Mouse (Mus musculus) MEL (cell line): ENCODE results near the gene Noxa1.

Source experiments
- CHD1 ChIP-seq: IDR thresholded peaks from 2 replicates; pipeline ENCODE4 v1.6.1; 2012; ENCODE audit warnings: low read depth, mild to moderate bottlenecking, inconsistent platforms, low read length, improper control_type of control experiment
- CHD2 ChIP-seq: IDR thresholded peaks from 2 replicates; pipeline ENCODE4 v1.6.1; 2011; ENCODE audit warnings: low read length, improper control_type of control experiment
- CTCF ChIP-seq, 3 experiments: IDR thresholded peaks in 2 of 3; conservative IDR thresholded peaks in 1 of 3; 2 replicates each; pipeline ENCODE4 v1.5.1; 2011 to 2012; ENCODE audit warnings: low read length in 3 of 3, low read depth in 2 of 3, mild to moderate bottlenecking in 2 of 3, improper control_type of control experiment in 1 of 3, inconsistent platforms in 1 of 3, mixed read lengths in 1 of 3, moderate library complexity in 1 of 3; ENCODE audit not compliant: control insufficient read depth in 1 of 3, insufficient read depth in 1 of 3, poor library complexity in 1 of 3, severe bottlenecking in 1 of 3
- E2F4 ChIP-seq: IDR thresholded peaks from 2 replicates; pipeline ENCODE4 v1.6.1; 2011; ENCODE audit warnings: low read depth, low read length, improper control_type of control experiment, borderline replicate concordance
- EP300 ChIP-seq, 2 experiments: IDR thresholded peaks; 2 replicates each; pipeline ENCODE4 v1.6.1; 2011; ENCODE audit warnings: improper control_type of control experiment in 2 of 2, low read length in 2 of 2, low read depth in 1 of 2, mild to moderate bottlenecking in 1 of 2
- ETS1 ChIP-seq: IDR thresholded peaks from 2 replicates; pipeline ENCODE4 v1.6.1; 2012; ENCODE audit warnings: low read depth, mild to moderate bottlenecking, inconsistent platforms, low read length, improper control_type of control experiment, moderate library complexity
- GATA1 ChIP-seq: IDR thresholded peaks from 2 replicates; pipeline ENCODE4 v1.6.1; 2011; ENCODE audit warnings: low read depth, low read length, improper control_type of control experiment
- HCFC1 ChIP-seq: IDR thresholded peaks from 2 replicates; pipeline ENCODE4 v1.6.1; 2012; ENCODE audit warnings: low read depth, mild to moderate bottlenecking, inconsistent platforms, low read length, improper control_type of control experiment, moderate library complexity
- MEF2A ChIP-seq: IDR thresholded peaks from 2 replicates; pipeline ENCODE4 v1.6.1; 2014; ENCODE audit warnings: low read depth, mild to moderate bottlenecking, inconsistent platforms, low read length, improper control_type of control experiment; ENCODE audit not compliant: poor library complexity, insufficient replicate concordance, severe bottlenecking; ENCODE audit errors: extremely low read depth
- MXI1 ChIP-seq: IDR thresholded peaks from 2 replicates; pipeline ENCODE4 v1.6.1; 2011; ENCODE audit warnings: mild to moderate bottlenecking, low read depth, low read length, improper control_type of control experiment
- NRF1 ChIP-seq: IDR thresholded peaks from 2 replicates; pipeline ENCODE4 v1.6.1; 2014; ENCODE audit warnings: low read depth, mild to moderate bottlenecking, inconsistent platforms, low read length, improper control_type of control experiment, moderate library complexity; ENCODE audit not compliant: poor library complexity, insufficient read depth, severe bottlenecking
- POLR2A ChIP-seq, 2 experiments: IDR thresholded peaks; 2 replicates each; pipeline ENCODE4 v1.6.1; 2011 to 2012; ENCODE audit warnings: low read length in 2 of 2, mild to moderate bottlenecking in 2 of 2, control low read depth in 1 of 2, improper control_type of control experiment in 1 of 2, low read depth in 1 of 2, moderate library complexity in 1 of 2; ENCODE audit not compliant: control insufficient read depth in 1 of 2, insufficient read depth in 1 of 2, poor library complexity in 1 of 2
- TCF12 ChIP-seq: IDR thresholded peaks from 2 replicates; pipeline ENCODE4 v1.6.1; 2014; ENCODE audit warnings: low read depth, mild to moderate bottlenecking, inconsistent platforms, low read length, improper control_type of control experiment, moderate library complexity
- USF1 ChIP-seq: IDR thresholded peaks from 2 replicates; pipeline ENCODE4 v1.6.1; 2014; ENCODE audit warnings: low read depth, mild to moderate bottlenecking, inconsistent platforms, low read length, improper control_type of control experiment, moderate library complexity

GRCm38 (mm10) chr2:25126011-25127010 lies 31.4 kb upstream of the Noxa1 start:
- TF ChIP-seq MEF2A (no peak), POLR2A (IDR thresholded peaks at IDR 0.05; ENCODE audit: control insufficient read depth in 1 of 2, insufficient read depth in 1 of 2, low read depth in 1 of 2, low read length in 2 of 2, poor library complexity in 1 of 2) (no peak), CHD2 (no peak), HCFC1 (no peak), CTCF (IDR thresholded peaks at IDR 0.05 in 2 of 3, conservative IDR thresholded peaks at IDR 0.05 in 1 of 3; ENCODE audit: control insufficient read depth in 1 of 3, insufficient read depth in 1 of 3, low read depth in 2 of 3, low read length in 3 of 3, poor library complexity in 1 of 3, severe bottlenecking in 1 of 3) (no peak), E2F4 (no peak), USF1 (no peak), TCF12 (no peak), GATA1 (no peak), EP300 (IDR thresholded peaks at IDR 0.05; ENCODE audit: low read depth in 1 of 2, low read length in 2 of 2) (no peak), ETS1 (no peak), CHD1 (no peak), NRF1 (no peak), MXI1 (no peak)
